Mouse (Mus musculus) lung, adult 2 months (tissue): ENCODE data around the gene Wwox.

Source experiments
- CTCF ChIP-seq: fragments of 200-500 bp; IDR thresholded peaks from 2 replicates; pipeline ENCODE4 v1.5.1; 2011; ENCODE audit warnings: mild to moderate bottlenecking, low read length, control low read depth; ENCODE audit not compliant: insufficient read depth
- POLR2A ChIP-seq: fragments of 200-500 bp; IDR thresholded peaks from 2 replicates; pipeline ENCODE4 v1.6.1; 2011; ENCODE audit warnings: low read depth, mild to moderate bottlenecking, control low read depth, low read length, borderline replicate concordance; ENCODE audit errors: extremely low read depth

- no peak for TF ChIP-seq CTCF
- no peak for TF ChIP-seq POLR2A
Measured at GRCm38 (mm10) chr8:114826991-114827390, 387.5 kb downstream of the Wwox start.
